Mouse (Mus musculus) large intestine, adult 2 months (tissue): ENCODE measurements around the gene 1110002E22Rik. TPM values are rescaled to one million over a fixed set of nuclear protein-coding genes. Genes with fewer than 3 reads are reported as not detected.

Experiments
- DNase-seq: peaks from one replicate; pipeline ENCODE4 v3.0.0-alpha.2; 2012; ENCODE audit warnings: low read depth, low spot score
- WGBS: fragments of 180-500 bp; shearing (Covaris S2); methylation state at CpG from one replicate; pipeline ENCODE4 v1.1.7; 2018; 5-methylcytosine and 5-hydroxymethylcytosine counted together
- polyA plus RNA-seq: library from polyadenylated mRNA; depleted of rRNA; stranded (reverse); fragments of >200 nt; gene quantifications from 2 replicates; pipeline ENCODE4 v1.2.3, GENCODE M21; 2012

1110002E22Rik gene
- polyA plus RNA-seq, 1 experiment = 0.02 TPM

GRCm38 (mm10) chr3:138096263-138097028, 31.6 kb downstream of the 1110002E22Rik start:
- no peak for DNase-seq
- 84% methylated on average over 19 of the region's 19 CpGs for WGBS

GRCm38 (mm10) chr3:138097718-138098117, 32.9 kb downstream of the 1110002E22Rik start:
- no peak for DNase-seq
- WGBS = 86% methylated on average over 1 of the region's 1 CpGs

GRCm38 (mm10) chr3:138101936-138102335, 37.1 kb downstream of the 1110002E22Rik start:
- no peak for DNase-seq
- 84% methylated on average over 4 of the region's 4 CpGs for WGBS

GRCm38 (mm10) chr3:138103690-138104089, 38.8 kb downstream of the 1110002E22Rik start:
- no peak for DNase-seq
- WGBS = 94% methylated on average over 4 of the region's 4 CpGs

- WGBS = 70% methylated on average over 5 of the region's 5 CpGs
- DNase-seq = no peak
These were observed 40.2 kb downstream of the 1110002E22Rik start for GRCm38 (mm10) chr3:138105056-138105455.

DNA sequence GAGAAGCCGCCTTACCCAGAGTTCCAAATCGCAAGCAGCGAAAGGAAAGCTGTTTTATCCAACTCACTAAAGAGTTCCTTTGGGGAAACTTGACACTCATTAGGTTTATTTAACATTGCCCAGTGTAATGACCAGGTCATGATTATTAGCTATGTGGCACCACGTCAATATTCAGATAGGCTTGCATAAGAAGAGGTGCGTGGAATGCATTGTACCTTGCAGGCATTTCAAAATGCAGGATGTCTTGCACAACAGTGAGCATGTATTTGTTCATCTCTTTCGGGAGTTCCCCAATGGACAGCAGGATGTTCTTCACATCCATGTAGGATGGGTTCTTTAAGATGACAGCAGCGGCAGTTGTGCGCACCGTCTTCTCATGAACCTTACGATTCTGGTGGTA, 42.0 kb downstream of the 1110002E22Rik start:
- 95% methylated on average over 10 of the region's 10 CpGs for WGBS
- DNase-seq = no peak

DNA sequence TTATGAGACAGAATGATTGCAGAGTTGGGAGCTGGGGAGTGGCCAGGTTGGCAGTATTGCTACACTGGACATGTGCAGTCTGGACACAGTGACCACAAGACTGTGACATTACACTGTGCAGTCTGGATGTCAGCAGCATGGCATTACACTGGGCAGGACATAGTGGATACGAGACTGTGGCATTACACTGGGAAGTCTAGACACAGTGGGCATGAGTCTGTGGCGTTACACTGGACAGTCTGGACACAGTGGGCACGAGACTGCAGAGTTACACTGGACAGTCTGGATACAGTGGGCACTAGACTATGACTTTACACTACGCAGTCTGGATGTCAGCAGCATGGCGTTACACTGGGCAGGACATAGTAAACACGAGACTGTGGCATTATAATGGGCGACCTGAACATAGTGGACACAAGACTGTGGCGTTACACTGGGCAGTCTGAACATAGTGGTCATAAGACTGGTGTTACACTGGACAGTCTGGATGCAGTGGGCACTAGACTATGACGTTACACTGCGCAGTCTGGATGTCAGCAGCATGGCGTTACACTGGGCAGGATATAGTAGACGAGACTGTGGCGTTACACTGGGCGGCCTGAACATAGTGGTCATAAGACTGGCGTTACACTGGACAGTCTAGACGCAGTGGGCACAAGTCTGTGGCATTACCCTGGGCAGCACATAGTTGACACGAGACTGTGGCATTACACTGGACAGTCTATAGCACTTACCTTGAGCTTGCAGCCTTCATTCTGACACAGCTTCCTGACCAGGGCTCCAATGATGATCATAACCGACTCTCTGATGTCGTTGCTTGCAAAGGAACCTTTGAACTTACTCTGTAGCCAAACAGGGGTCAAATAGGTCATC, 46.3 kb downstream of the 1110002E22Rik start:
- WGBS = 90% methylated on average over 19 of the region's 19 CpGs
- DNase-seq = no peak

GRCm38 (mm10) chr3:138114106-138114505, 49.3 kb downstream of the 1110002E22Rik start:
- 88% methylated on average over 17 of the region's 17 CpGs for WGBS
- no peak for DNase-seq

DNA sequence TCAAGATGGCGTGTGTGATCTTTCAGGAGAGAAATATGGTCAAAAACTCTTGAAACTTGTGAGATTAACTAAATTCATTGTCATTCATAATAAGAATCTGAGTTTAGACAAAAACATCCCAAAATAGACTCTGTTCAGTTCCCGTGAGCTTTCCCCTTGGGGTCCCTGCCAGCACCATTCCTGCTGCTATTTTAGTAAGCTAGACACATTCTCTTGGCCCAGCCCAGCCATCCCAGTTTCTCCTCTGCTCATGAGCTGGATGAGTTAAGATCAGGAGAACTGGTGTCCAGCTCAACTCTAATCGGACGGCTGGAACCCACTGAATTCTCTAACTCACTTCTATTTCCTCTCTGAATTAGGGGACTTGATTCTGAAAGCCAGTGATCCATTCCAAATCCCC, 52.0 kb downstream of the 1110002E22Rik start:
- no peak for DNase-seq
- 80% methylated on average over 4 of the region's 4 CpGs for WGBS

DNA sequence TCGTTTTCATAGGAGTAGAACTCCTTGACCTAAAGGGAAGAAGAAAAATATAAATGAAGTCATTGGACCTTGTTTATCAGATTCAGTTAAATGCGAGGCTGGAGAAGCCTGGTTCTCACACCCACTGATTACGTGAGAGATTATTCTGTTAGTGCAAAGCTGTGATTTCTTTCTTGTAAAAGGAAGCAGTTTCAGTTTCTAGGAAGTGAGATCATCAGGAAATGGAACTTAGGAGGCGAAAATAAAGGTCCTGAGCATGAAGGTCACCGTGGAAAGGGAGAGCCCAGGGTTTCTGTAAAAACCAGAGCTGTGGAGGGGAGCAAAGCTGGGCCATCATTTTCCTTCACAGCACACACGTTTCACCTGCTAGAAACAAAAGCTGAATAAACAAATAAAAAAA, 53.5 kb downstream of the 1110002E22Rik start:
- no peak for DNase-seq

GRCm38 (mm10) chr3:138118831-138119230, 54.0 kb downstream of the 1110002E22Rik start:
- DNase-seq = no peak
- WGBS = 76% methylated on average over 14 of the region's 14 CpGs

More for the DNA sequence above, 53.5 kb downstream of the 1110002E22Rik start:
- 48% methylated on average over 6 of the region's 6 CpGs for WGBS

- DNase-seq = no peak
- WGBS = 94% methylated on average over 16 of the region's 16 CpGs
These were observed 54.7 kb downstream of the 1110002E22Rik start for GRCm38 (mm10) chr3:138119444-138120105.

DNA sequence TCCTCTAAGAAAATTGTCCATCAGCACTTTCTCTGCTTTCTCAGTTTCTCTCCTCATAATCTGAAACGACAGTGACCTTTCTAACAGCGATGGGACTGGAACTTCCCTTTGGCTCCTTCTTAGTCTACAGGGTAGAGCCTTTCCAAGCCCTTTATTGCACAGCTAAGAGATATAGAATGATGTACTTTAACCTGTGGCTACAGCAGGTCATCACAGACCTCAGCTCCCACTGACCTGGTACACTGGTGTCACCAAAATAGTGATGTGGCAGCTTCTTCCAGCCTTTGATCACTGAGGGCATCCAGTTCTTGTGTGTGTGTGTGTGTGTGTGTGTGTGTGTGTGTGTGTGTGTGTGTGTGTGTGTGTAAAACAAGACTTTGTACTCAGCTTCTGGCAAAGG, 56.6 kb downstream of the 1110002E22Rik start:
- DNase-seq = no peak
- WGBS = 79% methylated on average over 2 of the region's 2 CpGs

DNA sequence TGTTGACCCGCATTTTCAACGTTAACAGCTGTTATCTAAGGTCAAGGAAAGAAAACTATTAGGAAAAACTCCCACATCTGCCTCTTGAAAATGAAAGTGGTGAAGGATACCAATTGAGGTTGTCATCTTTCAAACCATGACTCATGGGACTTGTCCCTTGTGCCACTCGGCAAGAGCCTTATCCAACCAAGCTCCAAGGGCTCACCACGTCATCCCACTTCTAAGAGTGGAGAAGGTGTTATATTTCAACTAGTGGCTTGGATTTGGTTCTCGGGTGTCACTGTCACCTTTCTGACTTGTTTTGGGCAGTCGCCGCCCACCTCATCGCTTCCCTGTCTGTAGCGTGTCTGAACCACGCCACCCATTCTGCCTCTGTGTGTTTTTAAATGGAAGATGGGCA, 59.0 kb downstream of the 1110002E22Rik start:
- DNase-seq = no peak
- 87% methylated on average over 10 of the region's 10 CpGs for WGBS

DNA sequence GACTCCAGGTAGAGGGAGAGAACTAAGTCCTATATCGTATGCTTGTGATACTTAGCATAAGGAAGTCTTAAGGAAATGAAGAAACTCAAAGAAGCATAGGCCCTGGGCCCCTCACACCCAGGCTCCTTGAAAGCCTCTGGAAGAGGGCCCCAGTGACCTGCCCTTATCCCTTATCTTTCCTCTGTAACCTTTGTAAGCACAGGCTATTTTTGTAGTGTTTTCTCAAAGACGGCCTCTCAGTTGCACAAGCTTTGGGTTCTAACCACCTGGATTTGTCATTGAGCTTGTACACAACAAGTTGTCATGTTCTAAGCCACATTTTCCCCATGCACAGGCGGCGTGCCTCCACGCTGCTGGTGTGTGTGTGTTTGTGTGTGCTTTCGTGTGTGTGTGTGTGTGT, 64.3 kb downstream of the 1110002E22Rik start:
- DNase-seq = no peak
- WGBS = 82% methylated on average over 6 of the region's 6 CpGs

- no peak for DNase-seq
- WGBS = 51% methylated on average over 1 of the region's 1 CpGs
These were observed 65.8 kb downstream of the 1110002E22Rik start for GRCm38 (mm10) chr3:138130692-138131091.
